Mouse (Mus musculus) midbrain, embryonic 10.5 days (tissue): Measurements from ENCODE around the gene Ube2cbp. TPM values are rescaled to one million over a fixed set of nuclear protein-coding genes. Genes with fewer than 3 reads are reported as not detected.
A peak's percentile ranks its signal among the peaks of the same experiment; 100 is the strongest.

Experiments used
- DNase-seq: peaks from one replicate; pipeline ENCODE4 v3.0.0-alpha.2; 2017; ENCODE audit warnings: low spot score
- H3K27ac ChIP-seq: fragments of 300-500 bp; sonication (generic); replicated peaks from 2 replicates; pipeline ENCODE4 v1.5.1; 2016; ENCODE audit warnings: mild to moderate bottlenecking
- H3K27me3 ChIP-seq: fragments of 300-500 bp; sonication (generic); 2 replicates; pipeline ENCODE4 v1.6.1; 2016; ENCODE audit warnings: low read depth, mild to moderate bottlenecking; ENCODE audit not compliant: poor library complexity, severe bottlenecking
- H3K36me3 ChIP-seq: fragments of 300-500 bp; sonication (generic); 2 replicates; pipeline ENCODE4 v1.6.1; 2016; ENCODE audit warnings: mild to moderate bottlenecking, moderate library complexity
- H3K4me1 ChIP-seq: fragments of 300-500 bp; sonication (generic); 2 replicates; pipeline ENCODE4 v1.6.1; 2016
- H3K4me3 ChIP-seq: fragments of 300-500 bp; sonication (generic); 2 replicates; pipeline ENCODE4 v1.5.1; 2016; ENCODE audit warnings: mild to moderate bottlenecking, moderate library complexity
- H3K9me3 ChIP-seq: fragments of 300-500 bp; sonication (generic); replicated peaks from 2 replicates; pipeline ENCODE4 v1.6.1; 2016; ENCODE audit warnings: mild to moderate bottlenecking
- WGBS: fragments of 180-500 bp; shearing (Covaris S2); methylation state at CpG from one replicate; pipeline ENCODE4 v1.1.7; 2016; 5-methylcytosine and 5-hydroxymethylcytosine counted together
- polyA plus RNA-seq: library from polyadenylated mRNA; unstranded; fragments of >200 nt; fragmentation: Nextera tagmentation; extraction: Ambion mirVana; gene quantifications from 2 replicates; pipeline ENCODE4 v1.2.1, GENCODE M21; 2016

Ube2cbp gene
- polyA plus RNA-seq, 1 experiment from 2014 or later, result 9.1 TPM

DNA sequence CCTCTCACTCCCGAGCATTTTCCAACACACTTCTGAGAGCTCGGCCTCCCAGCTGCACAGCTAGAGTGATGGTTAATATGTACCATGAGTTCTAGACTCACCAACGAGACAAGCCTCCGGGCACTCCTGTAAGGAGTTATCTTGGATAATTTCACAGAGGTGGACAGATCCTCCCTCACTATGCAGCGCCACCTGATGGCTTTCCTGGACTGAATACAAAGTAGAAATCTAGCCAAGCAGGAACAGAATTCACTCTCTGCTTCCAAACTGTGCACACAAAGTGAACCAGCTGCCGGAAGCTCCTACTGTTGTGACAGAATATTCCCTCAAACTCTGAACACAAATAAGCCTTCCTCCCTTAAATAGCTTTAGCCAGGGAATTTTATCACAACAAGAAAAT, 69.0 kb downstream of the Ube2cbp start:
- H3K36me3 ChIP-seq, result no peaks in the 10 kb centered on the region; the same call in 1 of the 2 replicates
- H3K27ac ChIP-seq, result no peak overlapping the region
- peaks cover 3% of the 10 kb centered on the region; the same call in 1 of the 2 replicates for H3K4me1 ChIP-seq
- no peaks in the 10 kb centered on the region for H3K27me3 ChIP-seq
- H3K4me3 ChIP-seq, result no peak overlapping the region
- no peak for DNase-seq
- WGBS, result 77% methylated on average over 6 of the region's 6 CpGs
- 0 out of 2 replicates have a peak, but pooled peaks cover 7% of the 10 kb centered on the region for H3K9me3 ChIP-seq

DNA sequence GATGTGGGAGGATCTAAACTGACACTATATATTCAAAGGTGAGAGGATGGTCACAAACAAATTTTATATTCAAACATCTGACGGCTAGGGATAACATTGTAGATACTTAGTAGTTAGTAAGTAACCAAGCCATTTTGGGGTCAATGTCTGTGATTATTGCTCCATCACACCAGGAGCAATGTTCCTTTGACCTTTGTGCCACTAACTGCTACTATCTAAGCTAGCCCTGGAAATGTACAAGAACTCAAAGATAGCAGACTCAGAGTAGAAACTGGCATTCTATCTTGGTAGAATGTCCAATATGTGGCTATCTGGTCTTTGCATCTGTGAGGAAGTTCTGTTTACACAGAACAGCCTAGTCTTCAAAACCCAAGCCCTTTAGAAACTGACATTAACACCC, 69.7 kb downstream of the Ube2cbp start:
- 96% methylated on average over 1 of the region's 1 CpGs for WGBS
- no peaks in the 10 kb centered on the region; the same call in 1 of the 2 replicates for H3K36me3 ChIP-seq
- 0 out of 2 replicates have a peak, but pooled peaks cover 7% of the 10 kb centered on the region for H3K9me3 ChIP-seq
- no peak for DNase-seq
- peaks cover 3% of the 10 kb centered on the region; the same call in 1 of the 2 replicates for H3K4me1 ChIP-seq
- no peaks in the 10 kb centered on the region for H3K27me3 ChIP-seq
- no peak overlapping the region for H3K27ac ChIP-seq
- H3K4me3 ChIP-seq, result no peak overlapping the region

DNA sequence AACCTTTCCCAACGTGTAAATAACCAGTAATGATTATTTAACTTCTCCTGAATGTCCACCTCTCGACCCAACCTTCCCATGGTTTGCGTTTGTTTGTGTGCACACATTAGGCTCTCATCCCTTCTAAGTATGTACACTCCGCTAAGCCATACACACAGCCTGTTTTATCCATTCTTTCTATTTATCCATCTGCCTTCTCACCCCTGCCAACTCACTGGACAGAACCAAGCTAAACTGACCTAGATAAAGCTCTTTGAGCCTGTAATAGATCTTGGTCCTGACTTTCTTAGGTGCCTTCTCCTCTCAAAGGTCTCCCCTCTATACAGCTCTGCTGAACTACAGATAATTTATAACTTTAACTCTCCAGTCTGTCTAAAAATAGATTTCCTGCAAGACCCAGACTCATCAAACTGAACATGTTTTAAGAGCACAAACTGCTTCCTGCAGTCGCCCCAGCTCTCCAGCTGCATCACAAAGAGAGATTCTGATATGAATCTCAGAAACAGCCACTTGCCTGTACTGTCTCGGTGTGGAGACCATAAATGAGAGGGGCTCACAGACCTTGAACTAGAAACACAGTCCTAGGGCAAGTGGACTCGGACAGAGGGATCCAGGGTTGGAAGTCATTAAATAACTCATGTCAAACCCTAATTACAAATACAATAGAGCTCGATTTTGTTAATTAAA, 71.0 kb downstream of the Ube2cbp start:
- WGBS, result 80% methylated on average over 8 of the region's 8 CpGs
- Histone ChIP-seq H3K4me3 (no peak overlapping the region), H3K36me3 (no peaks in the 10 kb centered on the region; the same call in 1 of the 2 replicates), H3K4me1 (peaks cover 8% of the 10 kb centered on the region), H3K27me3 (no peaks in the 10 kb centered on the region), H3K9me3 (0 out of 2 replicates have a peak, but pooled peaks cover 7% of the 10 kb centered on the region), H3K27ac (0 out of 2 replicates have a peak overlapping the region, but pooled peaks have one; percentile 13)
- no peak for DNase-seq

DNA sequence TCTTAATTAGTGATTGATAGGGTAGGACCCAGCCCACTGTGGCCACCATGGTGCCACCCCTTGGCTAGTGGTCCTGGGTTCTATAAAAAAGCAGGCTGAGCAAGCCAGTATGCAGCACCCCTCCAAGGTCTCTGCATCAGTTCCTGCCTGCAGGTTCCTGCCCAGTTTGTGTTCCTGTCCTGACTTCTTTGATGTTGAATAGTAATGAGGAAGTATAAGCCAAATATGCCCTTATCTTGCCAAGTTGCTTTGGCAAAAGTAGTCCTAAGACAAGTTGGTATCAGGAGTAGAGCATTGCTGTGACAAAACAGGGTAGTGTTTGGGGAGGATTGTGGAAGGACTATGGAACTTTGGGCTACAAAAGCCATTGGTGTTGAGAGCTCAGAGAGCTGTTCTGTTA, 73.3 kb downstream of the Ube2cbp start:
- Histone ChIP-seq H3K36me3 (no peaks in the 10 kb centered on the region; the same call in 1 of the 2 replicates), H3K27me3 (no peaks in the 10 kb centered on the region), H3K4me3 (no peak overlapping the region), H3K27ac (no peak overlapping the region), H3K4me1 (peaks cover 16% of the 10 kb centered on the region), H3K9me3 (0 out of 2 replicates have a peak, but pooled peaks cover 7% of the 10 kb centered on the region)
- DNase-seq, result no peak

DNA sequence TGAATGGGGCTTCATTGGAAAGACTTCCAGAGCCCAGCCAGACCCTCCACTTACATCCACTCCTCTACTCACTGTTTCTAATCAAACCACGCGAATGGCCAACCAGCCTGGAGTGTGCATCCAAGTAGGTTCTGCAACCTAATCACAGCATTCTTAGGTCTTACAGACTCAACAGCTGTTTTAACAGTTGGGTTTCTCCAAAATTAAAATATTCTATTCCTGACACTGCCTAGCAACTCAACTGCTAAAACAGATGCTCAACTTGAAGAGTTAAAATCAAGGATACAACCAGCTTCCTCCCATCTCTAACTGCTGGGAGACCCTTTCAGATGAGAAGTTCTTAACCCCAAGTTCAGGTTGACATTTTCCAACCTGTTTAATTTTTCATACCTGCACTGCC, 74.0 kb downstream of the Ube2cbp start:
- Histone ChIP-seq H3K36me3 (no peaks in the 10 kb centered on the region; the same call in 1 of the 2 replicates), H3K9me3 (0 out of 2 replicates have a peak, but pooled peaks cover 7% of the 10 kb centered on the region), H3K4me3 (no peak overlapping the region), H3K27me3 (no peaks in the 10 kb centered on the region), H3K4me1 (peaks cover 16% of the 10 kb centered on the region), H3K27ac (no peak overlapping the region)
- no peak for DNase-seq
- WGBS, result 81% methylated on average over 2 of the region's 2 CpGs

DNA sequence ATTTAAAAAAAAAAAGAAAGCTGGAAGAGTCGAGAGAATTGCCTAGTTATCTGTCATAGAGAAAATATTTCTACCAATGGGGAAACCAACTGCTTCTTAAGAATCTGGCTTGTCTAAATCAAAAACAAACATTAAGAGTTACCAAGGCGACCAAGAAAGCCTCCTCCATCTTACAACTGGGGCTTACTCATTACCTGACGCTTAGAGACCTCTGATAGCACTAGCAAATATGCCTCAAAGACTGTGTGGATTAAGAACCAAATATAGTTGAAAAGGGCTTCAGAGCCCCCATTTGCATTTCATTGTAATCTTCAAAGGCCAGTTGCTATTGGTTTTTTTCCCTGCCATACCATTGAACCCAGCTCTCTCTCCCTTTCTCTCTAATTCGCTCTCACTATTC, 76.2 kb downstream of the Ube2cbp start:
- peak overlapping the region; percentile 33; the same call in 1 of the 2 replicates for H3K27ac ChIP-seq
- 50% methylated on average over 4 of the region's 4 CpGs for WGBS
- no peak overlapping the region for H3K4me3 ChIP-seq
- H3K9me3 ChIP-seq, result peaks cover 7% of the 10 kb centered on the region; the same call in 1 of the 2 replicates
- H3K27me3 ChIP-seq, result no peaks in the 10 kb centered on the region
- DNase-seq, result no peak
- H3K4me1 ChIP-seq, result peaks cover 14% of the 10 kb centered on the region
- no peaks in the 10 kb centered on the region; the same call in 1 of the 2 replicates for H3K36me3 ChIP-seq

DNA sequence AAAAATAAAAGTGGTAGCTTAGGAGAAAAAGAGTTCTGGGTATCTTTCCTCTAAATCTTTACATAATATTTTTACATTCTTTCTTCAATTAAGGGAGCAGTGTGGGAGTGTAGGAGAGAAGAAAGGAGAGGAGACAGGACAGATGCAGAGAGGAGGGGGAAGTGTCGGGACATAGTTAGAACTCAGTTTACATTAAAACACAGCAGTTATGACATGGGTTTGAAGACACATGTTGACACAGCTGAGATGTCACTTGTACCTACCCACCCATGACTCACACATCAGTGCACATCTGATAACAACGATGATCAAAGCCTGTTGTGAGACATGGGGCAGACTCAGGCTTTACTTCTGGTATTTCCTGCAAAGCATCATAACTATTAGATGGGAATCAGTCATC, 87.8 kb downstream of the Ube2cbp start:
- peaks cover 8% of the 10 kb centered on the region for H3K4me1 ChIP-seq
- H3K36me3 ChIP-seq, result no peaks in the 10 kb centered on the region
- no peaks in the 10 kb centered on the region for H3K27me3 ChIP-seq
- no peak overlapping the region for H3K27ac ChIP-seq
- WGBS, result 69% methylated on average over 2 of the region's 2 CpGs
- H3K4me3 ChIP-seq, result no peak overlapping the region
- DNase-seq, result no peak
- H3K9me3 ChIP-seq, result no peaks in the 10 kb centered on the region

DNA sequence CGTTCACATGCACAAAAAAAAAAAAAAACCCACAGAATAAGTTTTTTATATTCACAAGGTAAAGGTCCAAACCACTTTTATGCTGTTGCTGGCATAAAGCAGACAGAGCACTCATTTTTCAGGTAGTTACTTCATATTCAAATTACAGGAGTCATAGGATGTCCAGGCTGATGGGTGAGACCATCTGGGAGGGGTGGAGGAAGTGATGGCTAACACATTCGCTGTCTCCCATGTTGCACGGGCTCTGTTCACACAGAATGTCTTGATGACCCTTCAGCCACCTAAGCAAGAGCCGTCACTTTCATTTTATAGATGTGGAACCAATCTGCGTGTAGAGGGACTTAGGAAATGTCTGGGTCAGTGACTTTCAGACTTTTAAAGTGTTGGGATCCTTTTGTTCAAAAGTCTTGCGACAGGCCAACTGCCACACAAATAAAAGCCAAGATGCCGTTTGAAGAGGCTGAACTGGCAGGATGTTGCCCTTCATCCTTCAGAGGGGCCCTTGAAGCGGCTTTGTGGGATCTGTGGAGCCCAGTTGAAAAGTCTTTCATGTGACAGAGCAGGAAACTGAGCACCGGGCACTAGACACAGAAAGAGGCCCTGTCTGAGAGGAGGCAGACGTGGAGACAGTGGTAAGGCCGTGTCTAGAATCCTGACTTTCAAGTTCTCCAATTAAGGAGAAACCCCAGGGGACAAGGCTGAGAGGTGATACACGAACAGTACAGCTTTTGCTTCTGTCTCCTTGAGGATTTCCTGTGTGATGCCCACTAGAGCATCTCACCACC, 91.8 kb downstream of the Ube2cbp start:
- H3K9me3 ChIP-seq, result no peaks in the 10 kb centered on the region
- H3K36me3 ChIP-seq, result no peaks in the 10 kb centered on the region
- peaks cover 8% of the 10 kb centered on the region for H3K4me1 ChIP-seq
- 51% methylated on average over 12 of the region's 12 CpGs for WGBS
- peak overlapping the region; percentile 64; the same call in 1 of the 2 replicates for H3K27ac ChIP-seq
- DNase-seq, result peak; percentile 21
- H3K27me3 ChIP-seq, result no peaks in the 10 kb centered on the region
- H3K4me3 ChIP-seq, result no peak overlapping the region

DNA sequence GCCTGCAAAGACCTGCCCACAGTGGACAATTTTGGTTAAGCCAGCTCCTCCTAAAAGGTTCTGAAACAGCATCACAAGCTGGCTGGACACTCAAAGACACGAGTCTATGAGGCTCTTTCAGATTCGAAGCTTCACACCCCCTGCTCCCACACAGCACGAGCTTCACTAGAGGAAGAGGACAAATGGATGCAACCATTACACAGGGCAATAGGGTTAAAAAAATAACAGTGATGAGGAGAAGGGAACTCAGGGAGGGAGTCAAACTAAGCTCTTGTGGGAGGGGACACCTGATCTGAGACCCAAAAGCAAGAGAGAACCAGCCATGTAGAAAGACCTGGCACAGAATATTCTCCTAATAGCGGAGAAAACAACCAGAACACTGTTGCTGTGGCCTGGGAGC, 95.5 kb downstream of the Ube2cbp start:
- no peak for DNase-seq
- H3K4me3 ChIP-seq, result no peak overlapping the region
- 84% methylated on average over 4 of the region's 4 CpGs for WGBS

DNA sequence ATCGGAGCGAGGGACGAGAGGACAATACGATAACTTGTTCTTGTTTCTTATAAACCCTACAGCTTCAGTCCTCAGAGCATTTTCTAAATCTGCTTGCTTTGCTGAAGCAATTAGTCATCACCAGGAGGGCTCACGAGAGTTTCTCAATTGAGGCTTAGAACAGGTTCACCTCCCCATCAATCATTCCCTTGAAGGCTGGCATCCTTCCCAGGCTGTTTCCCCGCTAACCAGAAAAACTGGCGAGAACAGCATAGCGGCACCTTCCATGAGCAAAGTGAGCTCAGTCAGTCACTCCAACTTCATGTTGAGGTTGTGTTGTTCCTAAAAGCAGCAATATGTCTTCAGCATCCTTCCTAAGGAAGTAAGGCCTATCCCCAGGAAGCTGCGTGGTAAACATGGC, 104.2 kb downstream of the Ube2cbp start:
- H3K9me3 ChIP-seq, result no peaks in the 10 kb centered on the region
- H3K4me3 ChIP-seq, result no peak overlapping the region
- H3K27ac ChIP-seq, result 0 out of 2 replicates have a peak overlapping the region, but pooled peaks have one; percentile 23
- no peaks in the 10 kb centered on the region for H3K36me3 ChIP-seq
- DNase-seq, result no peak
- H3K27me3 ChIP-seq, result no peaks in the 10 kb centered on the region
- WGBS, result 91% methylated on average over 9 of the region's 9 CpGs
- H3K4me1 ChIP-seq, result no peaks in the 10 kb centered on the region

More for the DNA sequence above, 95.5 kb downstream of the Ube2cbp start:
- Histone ChIP-seq H3K27me3 (no peaks in the 10 kb centered on the region), H3K36me3 (no peaks in the 10 kb centered on the region), H3K9me3 (no peaks in the 10 kb centered on the region), H3K27ac (no peak overlapping the region), H3K4me1 (peaks cover 8% of the 10 kb centered on the region)

DNA sequence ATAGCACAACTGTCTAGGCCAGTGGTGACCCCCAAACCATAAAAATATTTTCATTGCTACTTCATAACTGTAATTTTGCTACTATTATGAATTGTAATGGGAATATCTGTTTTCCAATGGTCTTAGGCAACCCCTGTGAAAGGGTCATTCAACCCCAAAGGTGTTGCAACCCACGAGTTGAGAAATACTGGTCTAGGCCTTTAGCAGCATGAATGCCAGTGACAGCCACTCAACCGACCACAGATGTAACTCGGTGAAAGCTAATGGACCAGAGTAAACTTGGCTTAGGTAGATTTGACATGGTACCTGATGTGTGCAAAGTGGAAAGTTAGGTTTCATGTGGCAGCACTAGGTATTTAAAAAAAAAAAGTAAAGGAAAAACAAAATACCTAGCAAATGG, 108.9 kb downstream of the Ube2cbp start:
- Histone ChIP-seq H3K27ac (no peak overlapping the region), H3K27me3 (no peaks in the 10 kb centered on the region), H3K4me1 (no peaks in the 10 kb centered on the region), H3K9me3 (no peaks in the 10 kb centered on the region), H3K4me3 (no peak overlapping the region), H3K36me3 (no peaks in the 10 kb centered on the region)
- no peak for DNase-seq
- 81% methylated on average over 3 of the region's 3 CpGs for WGBS

DNA sequence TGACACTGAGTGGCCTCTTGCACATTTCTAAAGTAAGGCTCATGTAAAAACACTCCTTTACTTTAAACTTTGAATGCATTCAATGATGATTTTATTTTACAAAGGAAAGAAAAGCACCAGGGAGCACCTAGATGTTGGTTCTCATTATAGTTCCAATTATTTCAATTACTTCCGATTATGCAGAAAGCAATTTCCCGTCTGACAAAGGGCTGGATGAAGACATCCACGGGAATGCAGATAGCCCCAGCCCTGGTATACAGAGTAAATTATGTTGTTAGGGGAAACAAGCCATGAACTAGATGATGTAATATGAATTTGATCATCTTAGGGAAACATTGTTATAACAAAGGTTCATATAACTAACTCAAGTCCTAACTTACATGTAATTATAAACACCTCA, 113.3 kb downstream of the Ube2cbp start:
- no peak overlapping the region for H3K4me3 ChIP-seq

DNA sequence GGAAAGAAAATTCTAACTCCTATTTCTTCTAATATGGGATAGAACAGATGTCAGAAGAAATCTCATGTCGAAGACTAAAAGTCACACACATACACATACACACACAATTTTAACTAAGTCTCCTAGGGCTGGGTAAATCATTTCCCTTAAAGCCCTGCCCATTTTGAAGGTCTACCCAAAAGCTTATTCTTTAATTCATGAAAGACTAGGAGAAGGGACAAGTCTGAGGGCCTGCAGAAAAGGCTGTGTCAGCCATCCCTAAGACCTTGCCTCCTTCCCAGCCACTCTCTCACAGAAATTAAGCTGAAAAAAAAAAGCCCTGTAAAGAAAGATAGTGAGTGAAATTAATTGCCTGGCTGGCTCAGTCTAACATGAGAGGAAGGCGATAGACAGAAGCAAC, 128.0 kb downstream of the Ube2cbp start:
- H3K27ac ChIP-seq, result no peak overlapping the region
- no peak overlapping the region for H3K4me3 ChIP-seq
- H3K36me3 ChIP-seq, result no peaks in the 10 kb centered on the region; the same call in 1 of the 2 replicates
- H3K27me3 ChIP-seq, result no peaks in the 10 kb centered on the region
- 91% methylated on average over 2 of the region's 2 CpGs for WGBS
- no peaks in the 10 kb centered on the region for H3K9me3 ChIP-seq
- DNase-seq, result no peak
- H3K4me1 ChIP-seq, result 0 out of 2 replicates have a peak, but pooled peaks cover 2% of the 10 kb centered on the region

More for the DNA sequence above, 113.3 kb downstream of the Ube2cbp start:
- DNase-seq, result no peak
- no peak overlapping the region for H3K27ac ChIP-seq
- no peaks in the 10 kb centered on the region for H3K4me1 ChIP-seq
- peaks cover 3% of the 10 kb centered on the region; the same call in 1 of the 2 replicates for H3K36me3 ChIP-seq
- WGBS, result 91% methylated on average over 3 of the region's 3 CpGs
- no peaks in the 10 kb centered on the region for H3K9me3 ChIP-seq
- no peaks in the 10 kb centered on the region for H3K27me3 ChIP-seq
